Mouse (Mus musculus): ENCODE data around the gene Mfsd6l.

The Mfsd6l gene

DNA sequence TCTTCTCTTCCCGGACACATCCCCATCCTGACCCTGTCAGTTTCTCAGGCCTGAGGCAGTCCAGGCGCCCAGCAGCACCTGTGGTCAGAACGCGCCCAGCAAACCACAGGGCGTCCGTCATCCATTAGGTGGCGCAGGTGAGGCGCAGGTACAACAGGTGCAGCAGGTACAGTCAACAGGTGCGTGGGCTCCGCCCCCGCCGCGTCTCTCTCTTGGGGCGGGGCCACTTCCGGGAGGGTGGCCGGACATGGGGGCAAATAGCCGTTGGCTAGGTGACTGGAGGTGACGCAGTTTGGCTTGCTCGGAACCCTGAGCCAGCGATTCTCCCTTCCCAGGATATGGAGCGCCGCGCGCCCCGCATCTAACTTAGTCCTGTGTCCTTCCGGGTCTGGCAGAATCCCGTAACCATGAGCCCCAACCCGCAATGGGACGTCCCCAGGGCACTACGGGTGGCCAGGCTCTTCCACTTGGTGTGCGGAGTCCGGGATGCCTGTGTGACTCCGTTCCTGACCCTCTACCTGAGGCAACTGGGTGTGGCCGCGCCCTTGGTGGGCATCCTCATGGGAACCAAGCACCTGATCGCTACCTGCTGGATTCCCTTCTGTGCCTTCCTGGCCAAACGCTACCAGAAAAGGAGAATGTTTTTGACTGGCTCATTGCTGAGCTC is at the start of gene Mfsd6l:
Gene Mfsd6l (plus strand): TSS at position 269 of the 667 bp plus-strand sequence.
- no peak for DNase-seq

DNA sequence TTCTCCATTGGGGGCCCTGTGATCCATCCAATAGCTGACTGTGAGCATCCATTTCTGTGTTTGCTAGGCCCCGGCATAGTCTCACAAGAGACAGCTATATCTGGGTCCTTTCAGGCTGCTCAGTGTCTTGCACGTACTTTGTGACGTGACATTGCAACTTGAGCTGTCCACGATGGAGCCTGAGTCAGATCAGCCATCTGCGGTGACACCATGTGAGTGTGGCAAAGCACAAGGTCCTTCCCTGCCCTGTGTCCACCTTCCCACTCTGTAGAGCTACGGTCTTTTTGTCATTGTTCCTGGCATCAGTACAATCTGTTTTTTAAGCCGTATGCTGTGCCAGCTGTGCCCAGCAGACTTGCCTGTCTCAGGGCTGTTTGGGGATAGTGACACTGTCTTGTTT is 48.7 kb upstream of the Mfsd6l start:
- DNase-seq: no peak

DNA sequence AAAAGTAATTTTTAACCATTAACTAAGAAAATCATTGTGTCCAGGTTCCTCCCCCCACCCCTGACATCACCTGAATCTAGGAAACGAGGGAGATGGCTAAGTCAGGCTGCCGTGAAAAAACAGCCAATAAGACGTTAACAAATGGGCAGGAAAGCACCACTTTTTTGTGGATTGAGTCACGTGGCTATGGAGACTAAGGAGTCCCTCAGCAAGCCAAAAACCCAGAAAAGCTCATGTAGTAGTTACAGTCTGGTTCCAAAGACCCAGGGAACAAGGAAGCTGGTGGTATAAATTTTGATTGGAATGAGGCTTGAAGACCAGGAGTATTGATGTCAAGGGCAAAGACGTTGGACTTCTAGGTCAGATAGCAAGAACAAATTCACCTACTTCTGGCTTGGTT is 47.4 kb upstream of the Mfsd6l start:
- no peak for DNase-seq

DNA sequence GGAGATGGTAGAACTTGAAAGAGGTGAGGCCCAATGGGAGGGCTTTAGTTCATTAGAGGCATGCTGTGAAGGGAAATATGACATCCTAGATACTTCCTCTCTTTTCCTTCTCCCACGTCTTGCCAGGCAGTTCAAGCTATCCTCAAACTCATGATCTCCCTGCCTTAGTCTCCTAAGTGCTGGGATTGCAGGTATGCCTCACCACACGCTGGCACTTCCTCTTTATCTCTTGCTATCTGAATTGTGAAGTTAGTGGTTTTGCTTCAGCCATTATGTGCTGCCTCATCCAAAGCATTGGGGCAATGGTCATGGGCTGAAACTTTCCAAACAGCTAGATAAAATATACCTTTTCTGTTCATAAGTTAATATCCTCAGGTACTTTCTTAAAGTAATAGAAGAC is 46.8 kb upstream of the Mfsd6l start:
- no peak for DNase-seq

GRCm38 (mm10) chr11:68513969-68514368 is 42.0 kb upstream of the Mfsd6l start:
- no peak for DNase-seq

GRCm38 (mm10) chr11:68519362-68519761 is 36.6 kb upstream of the Mfsd6l start:
- DNase-seq: no peak

GRCm38 (mm10) chr11:68519815-68520214 is 36.2 kb upstream of the Mfsd6l start:
- no peak for DNase-seq

DNA sequence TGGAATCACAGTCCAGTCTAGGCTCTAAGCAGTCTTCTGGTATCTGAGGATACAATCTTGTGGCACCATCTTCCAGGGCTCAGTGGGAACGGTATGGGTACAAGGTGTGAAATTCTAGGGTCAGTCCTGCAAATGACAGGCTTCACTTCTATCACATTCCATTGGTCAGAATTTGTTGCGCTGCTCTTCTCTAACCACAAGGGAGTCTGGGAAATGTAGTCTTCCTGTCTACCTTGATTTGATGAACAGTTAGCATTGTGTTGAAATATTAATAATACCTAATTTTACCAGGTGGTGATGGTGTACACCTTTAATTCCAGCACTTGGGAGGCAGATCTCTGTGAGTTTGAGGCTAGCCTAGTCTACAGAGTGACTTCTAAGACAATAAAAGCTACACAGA is 35.5 kb upstream of the Mfsd6l start:
- DNase-seq: no peak

- DNase-seq: no peak
Measured at GRCm38 (mm10) chr11:68521352-68521751, 34.6 kb upstream of the Mfsd6l start.

DNA sequence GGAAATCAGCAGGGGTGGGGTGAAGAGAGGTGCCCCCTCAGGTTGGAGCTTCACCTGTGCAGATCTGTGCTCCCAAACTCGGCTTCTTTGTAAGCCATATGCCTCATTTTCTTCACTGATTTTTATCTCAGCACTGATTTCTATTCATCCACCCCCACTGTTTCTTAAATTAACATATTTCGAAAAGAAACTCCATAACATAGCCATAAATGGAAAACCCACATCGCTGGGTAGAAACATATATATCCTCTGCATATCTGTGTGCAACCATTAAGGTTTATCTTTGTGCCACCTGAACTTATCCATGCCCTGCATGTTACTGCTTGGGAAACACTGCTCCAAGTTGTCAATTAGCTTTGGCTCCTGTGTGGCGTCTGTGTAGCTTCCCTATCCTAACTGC is 29.5 kb upstream of the Mfsd6l start:
- DNase-seq: no peak

DNA sequence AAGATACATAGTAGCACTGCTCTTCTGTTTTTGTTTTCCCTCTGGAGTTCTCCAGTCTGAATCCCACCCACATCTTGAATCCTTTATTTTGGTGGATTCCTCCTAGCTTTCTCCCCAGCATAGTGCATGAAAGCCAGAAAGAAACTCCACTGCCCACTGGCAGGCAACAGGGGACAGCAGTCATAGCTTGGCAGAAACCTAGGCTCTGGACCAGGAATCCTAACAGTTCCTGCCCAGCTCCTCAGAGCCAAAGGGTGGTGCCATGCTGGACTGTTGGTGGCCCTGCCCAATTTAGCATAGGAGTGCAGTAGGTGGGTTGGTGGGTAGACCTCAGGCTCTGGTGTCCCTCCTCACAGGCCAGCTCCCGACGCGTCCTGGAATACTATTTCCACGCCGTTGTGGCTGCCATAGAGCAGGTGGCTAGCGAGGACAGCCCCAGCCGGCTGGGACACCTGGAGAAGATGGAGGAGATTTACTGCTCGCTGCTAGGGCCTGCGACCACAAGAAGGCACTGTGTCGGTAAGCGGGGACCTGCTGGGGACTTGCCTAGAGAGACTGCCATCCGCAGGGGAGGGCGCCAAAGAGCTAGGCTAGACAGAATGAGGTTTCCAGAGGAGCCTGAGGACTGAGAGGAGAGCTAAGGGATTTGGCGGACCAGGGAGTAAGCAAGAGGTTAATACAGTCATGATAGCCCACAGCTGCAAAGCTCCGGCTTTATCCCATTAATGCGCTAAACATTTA is 24.8 kb upstream of the Mfsd6l start:
- DNase-seq: peak; percentile 80

DNA sequence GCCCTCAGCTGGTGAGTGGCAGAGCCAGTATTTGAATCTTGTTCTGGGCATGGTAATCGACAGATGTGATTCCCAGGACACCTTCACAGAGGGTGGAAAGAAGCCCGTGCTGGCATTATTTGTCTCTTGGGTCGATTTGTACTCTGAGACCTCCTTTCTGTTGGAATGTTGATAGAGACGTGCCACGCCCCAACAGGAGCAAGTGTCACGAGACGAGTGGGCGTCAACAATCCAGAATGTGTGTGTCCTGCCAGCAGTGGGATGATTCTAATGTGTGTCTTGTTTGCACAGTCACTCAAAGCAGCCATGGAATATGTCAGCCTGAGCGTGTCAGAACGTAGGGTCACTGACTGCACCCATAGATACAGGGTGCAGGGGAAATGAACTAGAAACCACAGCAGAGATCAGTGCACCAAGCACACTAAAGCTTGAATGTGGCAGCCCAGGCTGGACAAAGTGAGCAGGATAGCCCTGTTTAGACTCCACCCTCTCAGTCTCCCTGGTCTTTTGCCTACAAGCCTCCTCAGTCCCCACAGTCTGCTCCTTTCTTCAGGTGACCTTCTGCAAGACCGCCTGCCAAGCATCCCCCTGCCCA is 23.9 kb upstream of the Mfsd6l start:
- no peak for DNase-seq

- no peak for DNase-seq
Measured at GRCm38 (mm10) chr11:68532773-68533172, 23.2 kb upstream of the Mfsd6l start.

GRCm38 (mm10) chr11:68533971-68534475 is 22.0 kb upstream of the Mfsd6l start:
- DNase-seq: no peak

DNA sequence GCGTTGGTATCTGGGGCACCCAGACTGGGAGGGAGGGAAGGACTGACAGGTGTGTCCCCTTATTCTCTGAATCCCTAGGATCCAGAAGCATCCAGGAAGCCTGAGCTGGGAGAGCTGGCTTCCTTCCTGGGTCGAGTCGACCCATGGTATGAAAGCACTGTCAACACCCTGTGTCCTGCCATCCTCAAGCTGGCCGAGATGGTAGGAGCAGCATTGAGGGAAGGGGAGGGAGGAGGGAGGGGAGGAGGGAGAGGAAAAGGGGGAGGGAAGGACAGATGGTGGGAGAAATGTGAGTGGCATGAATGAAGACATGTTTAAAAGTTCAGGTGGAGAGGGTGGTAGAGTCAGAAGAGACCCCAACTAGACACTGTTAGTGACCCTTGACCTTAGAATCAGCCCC is 20.0 kb upstream of the Mfsd6l start:
- no peak for DNase-seq

- no peak for DNase-seq
Measured at GRCm38 (mm10) chr11:68536465-68536864, 19.5 kb upstream of the Mfsd6l start.

GRCm38 (mm10) chr11:68539621-68540020 is 16.4 kb upstream of the Mfsd6l start:
- DNase-seq: no peak

DNA sequence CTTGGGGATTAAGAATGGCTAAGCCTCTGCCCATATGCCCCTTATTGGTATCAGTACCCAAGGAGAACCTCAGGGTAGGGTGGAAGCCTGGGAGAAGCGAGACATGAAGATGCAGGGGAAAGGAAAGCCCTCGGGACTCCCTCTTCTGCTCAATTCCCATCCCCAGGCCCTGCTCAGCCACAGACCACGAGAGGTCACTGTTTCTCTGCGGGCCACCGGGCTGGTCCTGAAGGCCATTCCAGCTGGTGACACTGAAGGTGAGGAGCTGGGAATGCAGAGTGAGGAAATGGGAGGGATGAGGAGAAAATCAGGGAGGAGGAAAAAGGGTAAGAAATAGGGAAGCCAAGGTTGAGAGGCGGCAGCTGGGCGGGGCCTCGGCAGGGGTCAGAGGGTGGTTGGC is 11.4 kb upstream of the Mfsd6l start:
- DNase-seq: no peak

- no peak for DNase-seq
Measured at GRCm38 (mm10) chr11:68545172-68545571, 10.8 kb upstream of the Mfsd6l start.

- no peak for DNase-seq
Measured at GRCm38 (mm10) chr11:68545682-68546222, 10.2 kb upstream of the Mfsd6l start.

DNA sequence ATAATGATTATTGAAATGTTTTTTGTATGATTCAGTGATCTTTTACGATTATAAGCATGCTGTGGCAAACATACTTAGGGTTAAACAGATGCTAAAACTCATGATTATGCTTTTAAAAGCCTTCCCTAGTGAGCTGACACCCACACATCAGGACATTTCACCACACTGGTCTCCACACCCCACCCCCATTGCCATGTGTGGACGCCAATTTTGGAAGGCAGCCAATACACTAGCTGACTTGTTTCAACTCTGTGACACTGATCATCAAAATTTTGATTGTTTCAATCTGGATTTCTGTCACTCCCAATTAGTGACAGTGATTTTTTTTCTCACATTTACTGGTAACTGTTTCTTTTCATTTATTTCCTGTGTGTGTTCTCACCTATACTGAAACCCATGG is 8.5 kb upstream of the Mfsd6l start:
- DNase-seq: no peak

DNA sequence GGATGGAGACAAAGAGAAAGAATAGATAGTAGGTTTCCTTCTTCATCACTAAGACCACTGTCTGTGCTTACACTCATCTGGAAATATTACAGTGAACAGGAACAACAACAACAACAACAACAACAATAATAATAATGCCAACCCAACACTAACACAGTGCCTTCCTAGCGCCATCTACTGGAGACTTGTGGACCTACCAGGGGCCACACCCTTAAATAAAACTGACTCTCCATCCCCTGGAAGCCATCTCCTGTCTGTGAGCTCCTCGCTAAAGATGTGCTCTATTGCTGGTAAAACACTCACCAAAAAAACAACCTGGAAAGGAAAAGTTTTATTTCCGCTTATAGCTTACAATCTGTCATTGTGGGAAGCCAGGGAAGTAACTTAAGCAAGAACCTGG is 6.4 kb upstream of the Mfsd6l start:
- peak; percentile 33 for DNase-seq

GRCm38 (mm10) chr11:68550358-68550757 is 5.6 kb upstream of the Mfsd6l start:
- DNase-seq: no peak

GRCm38 (mm10) chr11:68553981-68554471 is 2.0 kb upstream of the Mfsd6l start:
- peak; percentile 72 for DNase-seq

Measured in thymus, postnatal 14 days (tissue).